Mouse (Mus musculus) MEL (cell line): Measurements from ENCODE around the gene Rpa2.

Experiments used
- EP300 ChIP-seq, 2 experiments: IDR thresholded peaks; 2 replicates each; pipeline ENCODE4 v1.6.1; 2011; ENCODE audit warnings: improper control_type of control experiment in 2 of 2, low read length in 2 of 2, low read depth in 1 of 2, mild to moderate bottlenecking in 1 of 2
- NRF1 ChIP-seq: IDR thresholded peaks from 2 replicates; pipeline ENCODE4 v1.6.1; 2014; ENCODE audit warnings: low read depth, mild to moderate bottlenecking, inconsistent platforms, low read length, improper control_type of control experiment, moderate library complexity; ENCODE audit not compliant: poor library complexity, insufficient read depth, severe bottlenecking

DNA sequence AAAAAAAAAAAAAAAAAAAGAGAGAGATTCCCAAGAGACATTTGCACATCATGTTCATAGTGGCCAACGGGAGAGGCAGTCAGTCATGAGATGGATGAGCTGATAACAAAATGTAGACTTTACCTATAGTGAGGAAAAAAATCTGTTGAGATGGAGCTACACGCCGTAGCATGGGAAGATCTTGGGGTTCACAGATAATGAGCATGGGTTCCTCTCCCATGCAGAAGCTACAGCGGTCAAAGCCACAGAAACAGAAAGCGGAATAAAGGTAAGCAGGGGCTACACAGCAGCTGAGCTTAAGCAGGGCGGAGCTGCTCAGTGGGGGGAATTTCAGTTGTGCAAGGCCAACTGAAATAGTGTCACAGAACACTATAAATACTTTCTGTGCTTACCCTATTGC, 36.2 kb downstream of the Rpa2 start:
- peak; percentile 77 to 78 for TF ChIP-seq EP300 (IDR thresholded peaks at IDR 0.05; ENCODE audit: low read depth in 1 of 2, low read length in 2 of 2)
- no peak for TF ChIP-seq NRF1
